Mouse (Mus musculus) CH12.LX (cell line): Measurements from ENCODE around the gene Pycr2. TPM values are rescaled to one million over a fixed set of nuclear protein-coding genes. Genes with fewer than 3 reads are reported as not detected.

Source experiments
- DNase-seq: peaks from one replicate; pipeline ENCODE4 v3.0.0-alpha.2; 2013; ENCODE audit errors: extremely low read depth
- H3K27ac ChIP-seq: 2 replicates; pipeline ENCODE4 v1.5.1; 2012; ENCODE audit warnings: low read depth, mild to moderate bottlenecking, control low read depth, moderate library complexity; ENCODE audit not compliant: insufficient read depth
- H3K27me3 ChIP-seq: replicated peaks from 2 replicates; pipeline ENCODE3; 2012; ENCODE audit warnings: inconsistent platforms
- H3K36me3 ChIP-seq, 2 experiments: replicated peaks in 1 of 2; 2 replicates each; pipeline versions ENCODE3 to v1.6.1; 2012; ENCODE audit warnings: inconsistent platforms in 1 of 2, low read length in 1 of 2, mild to moderate bottlenecking in 1 of 2, mixed read lengths in 1 of 2, moderate library complexity in 1 of 2; ENCODE audit not compliant: control insufficient read depth in 1 of 2, insufficient read depth in 1 of 2
- H3K4me1 ChIP-seq, 2 experiments: 2 replicates each; pipeline ENCODE4 v1.6.1; 2012; ENCODE audit warnings: inconsistent platforms in 1 of 2, moderate library complexity in 1 of 2; ENCODE audit not compliant: insufficient read depth in 2 of 2, control insufficient read depth in 1 of 2
- H3K4me2 ChIP-seq: 2 replicates; pipeline ENCODE4 v1.6.1; 2012; ENCODE audit warnings: low read depth, mild to moderate bottlenecking, control low read depth; ENCODE audit not compliant: poor library complexity, insufficient read depth, severe bottlenecking
- H3K4me3 ChIP-seq, 3 experiments: fragments of 150-350 bp in 1 of 3; sonication (generic) in 1 of 3; replicated peaks in 1 of 3; 2 replicates each; pipeline versions ENCODE3 to v1.5.1; 2011 to 2012; ENCODE audit warnings: low read depth in 2 of 3, low read length in 2 of 3, mild to moderate bottlenecking in 2 of 3, moderate library complexity in 2 of 3, control low read depth in 1 of 3, improper control_type of control experiment in 1 of 3, inconsistent platforms in 1 of 3, mixed read lengths in 1 of 3; ENCODE audit not compliant: poor library complexity in 1 of 3
- H3K79me2 ChIP-seq: replicated peaks from 2 replicates; pipeline ENCODE4 v1.6.1; 2012; ENCODE audit warnings: mild to moderate bottlenecking, moderate library complexity; ENCODE audit not compliant: control insufficient read depth, poor library complexity, insufficient read depth, severe bottlenecking; ENCODE audit errors: extremely low read depth
- H3K9ac ChIP-seq: 2 replicates; pipeline ENCODE4 v1.6.1; 2012; ENCODE audit warnings: low read depth, mild to moderate bottlenecking, control low read depth, moderate library complexity; ENCODE audit not compliant: insufficient read depth
- H3K9me3 ChIP-seq: replicated peaks from 2 replicates; pipeline ENCODE3; 2012; ENCODE audit warnings: low read length, inconsistent platforms, mixed read lengths
- BHLHE40 ChIP-seq: IDR thresholded peaks from 2 replicates; pipeline ENCODE4 v1.6.1; 2011; ENCODE audit warnings: mild to moderate bottlenecking, low read depth, low read length, improper control_type of control experiment
- CHD2 ChIP-seq: IDR thresholded peaks from 2 replicates; pipeline ENCODE4 v1.6.1; 2011; ENCODE audit warnings: low read length, improper control_type of control experiment
- CTCF ChIP-seq, 2 experiments: IDR thresholded peaks in 1 of 2; conservative IDR thresholded peaks in 1 of 2; 2 replicates each; pipeline ENCODE4 v1.5.1; 2011 to 2012; ENCODE audit warnings: low read depth in 2 of 2, low read length in 2 of 2, improper control_type of control experiment in 1 of 2, inconsistent platforms in 1 of 2, mild to moderate bottlenecking in 1 of 2, moderate library complexity in 1 of 2
- ELF1 ChIP-seq: IDR thresholded peaks from 2 replicates; pipeline ENCODE4 v1.6.1; 2014; ENCODE audit warnings: low read depth, mild to moderate bottlenecking, inconsistent platforms, low read length, improper control_type of control experiment
- EP300 ChIP-seq: IDR thresholded peaks from 2 replicates; pipeline ENCODE4 v1.6.1; 2011; ENCODE audit warnings: low read length, improper control_type of control experiment
- ETS1 ChIP-seq: conservative IDR thresholded peaks from 2 replicates; pipeline ENCODE4 v1.6.1; 2012; ENCODE audit warnings: low read depth, mild to moderate bottlenecking, inconsistent platforms, low read length, improper control_type of control experiment, moderate library complexity
- GABPA ChIP-seq: IDR thresholded peaks from 2 replicates; pipeline ENCODE4 v1.6.1; 2012; ENCODE audit warnings: low read depth, low read length, improper control_type of control experiment, inconsistent platforms; ENCODE audit not compliant: insufficient replicate concordance
- HCFC1 ChIP-seq: IDR thresholded peaks from 2 replicates; pipeline ENCODE4 v1.6.1; 2012; ENCODE audit warnings: low read depth, mild to moderate bottlenecking, inconsistent platforms, low read length, improper control_type of control experiment
- IRF4 ChIP-seq: IDR thresholded peaks from 2 replicates; pipeline ENCODE4 v1.6.1; 2014; ENCODE audit warnings: low read depth, mild to moderate bottlenecking, inconsistent platforms, low read length, improper control_type of control experiment
- JUN ChIP-seq: IDR thresholded peaks from 2 replicates; pipeline ENCODE4 v1.6.1; 2011; ENCODE audit warnings: low read depth, mild to moderate bottlenecking, low read length, improper control_type of control experiment, moderate library complexity; ENCODE audit not compliant: insufficient read depth
- KAT2A ChIP-seq: IDR thresholded peaks from 2 replicates; pipeline ENCODE4 v1.6.1; 2012; ENCODE audit warnings: low read length, improper control_type of control experiment, inconsistent platforms; ENCODE audit not compliant: insufficient replicate concordance
- MAFK ChIP-seq: IDR thresholded peaks from 2 replicates; pipeline ENCODE4 v1.6.1; 2011; ENCODE audit warnings: low read length, improper control_type of control experiment; ENCODE audit not compliant: insufficient replicate concordance
- MAX ChIP-seq: IDR thresholded peaks from 2 replicates; pipeline ENCODE4 v1.6.1; 2011; ENCODE audit warnings: low read length, improper control_type of control experiment
- MEF2A ChIP-seq: IDR thresholded peaks from 2 replicates; pipeline ENCODE4 v1.6.1; 2014; ENCODE audit warnings: low read depth, mild to moderate bottlenecking, inconsistent platforms, low read length, improper control_type of control experiment, borderline replicate concordance
- NELFE ChIP-seq: IDR thresholded peaks from 2 replicates; pipeline ENCODE4 v1.6.1; 2011; ENCODE audit warnings: low read depth, low read length, improper control_type of control experiment
- NRF1 ChIP-seq: IDR thresholded peaks from 2 replicates; pipeline ENCODE4 v1.6.1; 2014; ENCODE audit warnings: low read depth, mild to moderate bottlenecking, inconsistent platforms, low read length, improper control_type of control experiment, moderate library complexity
- POLR2A ChIP-seq: IDR thresholded peaks from 2 replicates; pipeline ENCODE4 v1.6.1; 2011; ENCODE audit warnings: low read depth, mild to moderate bottlenecking, improper control_type of control experiment, low read length
- POLR2AphosphoS2 ChIP-seq: IDR thresholded peaks from 2 replicates; pipeline ENCODE4 v1.6.1; 2011; ENCODE audit warnings: low read depth, low read length, improper control_type of control experiment
- RAD21 ChIP-seq: IDR thresholded peaks from 2 replicates; pipeline ENCODE4 v1.6.1; 2011; ENCODE audit warnings: low read depth, mild to moderate bottlenecking, low read length, improper control_type of control experiment, moderate library complexity
- SIN3A ChIP-seq: IDR thresholded peaks from 2 replicates; pipeline ENCODE4 v1.6.1; 2012; ENCODE audit warnings: low read length, improper control_type of control experiment, inconsistent platforms
- SMC3 ChIP-seq: IDR thresholded peaks from 2 replicates; pipeline ENCODE4 v1.6.1; 2011; ENCODE audit warnings: low read depth, low read length, improper control_type of control experiment
- TBP ChIP-seq: conservative IDR thresholded peaks from 2 replicates; pipeline ENCODE4 v1.6.1; 2011; ENCODE audit warnings: low read depth, low read length, improper control_type of control experiment
- TCF12 ChIP-seq: IDR thresholded peaks from 2 replicates; pipeline ENCODE4 v1.6.1; 2014; ENCODE audit warnings: low read depth, mild to moderate bottlenecking, inconsistent platforms, low read length, improper control_type of control experiment
- UBTF ChIP-seq: IDR thresholded peaks from 2 replicates; pipeline ENCODE4 v1.6.1; 2012; ENCODE audit warnings: low read depth, mild to moderate bottlenecking, inconsistent platforms, low read length, improper control_type of control experiment, moderate library complexity
- USF1 ChIP-seq: IDR thresholded peaks from 2 replicates; pipeline ENCODE4 v1.6.1; 2014; ENCODE audit warnings: low read depth, mild to moderate bottlenecking, inconsistent platforms, low read length, improper control_type of control experiment
- ZKSCAN1 ChIP-seq: IDR thresholded peaks from 2 replicates; pipeline ENCODE4 v1.6.1; 2012; ENCODE audit warnings: low read depth, inconsistent platforms, low read length, improper control_type of control experiment, borderline replicate concordance
- dilution Hi-C: fragments of 300-500 bp; cut with MboI; formaldehyde crosslinking; loops from 2 replicates; pipeline ENCODE4 v1.14.3; 2020; ENCODE audit warnings: low sequenced_read_pairs; ENCODE audit not compliant: extremely low pct_unique_long_range_greater_than_20kb, extremely low pct_ligation_motif_present
- in situ Hi-C: fragments of 300-500 bp; cut with MboI; formaldehyde crosslinking; loops from 3 replicates; pipeline ENCODE4 v1.14.3; 2019; ENCODE audit warnings: low sequenced_read_pairs, low pct_ligation_motif_present, low pct_unique_long_range_greater_than_20kb, mixed read lengths
- polyA plus RNA-seq: library from polyadenylated mRNA; unstranded; fragments of >175 nt; gene quantifications from 2 replicates; pipeline ENCODE4 v1.2.1, GENCODE M21; 2012; ENCODE audit warnings: low read depth; ENCODE audit not compliant: insufficient read length
- total RNA-seq, 2 experiments: library from RNA; depleted of rRNA; stranded (reverse); fragments of 300-350 nt in 1 of 2; fragments of >200 nt in 1 of 2; gene quantifications; 2 replicates each; pipeline ENCODE4 v1.2.3; 2012 to 2014

Pycr2 gene
- total and polyA plus RNA-seq, 3 experiments, result 73.0 to 131 (median 119) TPM

DNA sequence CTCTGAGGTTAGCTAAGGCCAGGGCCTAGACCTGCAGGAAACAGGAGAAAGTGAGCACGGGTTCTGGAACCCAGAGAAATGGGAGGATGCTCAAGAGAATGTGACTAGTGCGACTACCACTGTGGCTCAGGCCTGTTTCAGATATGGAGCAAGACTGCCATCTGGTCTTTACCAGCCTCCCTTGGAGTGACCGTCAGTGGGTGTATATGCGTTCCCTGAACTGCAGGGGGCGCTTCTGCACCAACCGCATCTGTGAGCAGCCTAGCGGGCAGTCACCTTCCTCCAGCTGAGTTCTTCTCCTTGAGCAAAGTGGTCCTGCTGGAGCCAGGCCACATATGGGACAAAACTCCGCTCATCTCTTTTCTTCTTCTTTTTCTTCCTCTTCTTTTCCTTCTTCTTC lies 15.6 kb downstream of the Pycr2 start:
- TF ChIP-seq CTCF (conservative IDR thresholded peaks at IDR 0.05 in 1 of 2, IDR thresholded peaks at IDR 0.05 in 1 of 2; ENCODE audit: low read depth in 2 of 2, low read length in 2 of 2) (peak; percentile 65 to 74), JUN (no peak), SMC3 (peak; percentile 57), POLR2AphosphoS2 (no peak), RAD21 (peak; percentile 43)
- in situ Hi-C loops (loop anchor here (5.0 kb wide), 1 partner anchor 53 kb away; no protein-coding TSS in a partner anchor), dilution Hi-C loops (no loop called here)
- Histone ChIP-seq H3K79me2 (no peaks in the 10 kb centered on the region), H3K9me3 (no peaks in the 10 kb centered on the region), H3K4me3 (no peak overlapping the region), H3K9ac (no peak overlapping the region), H3K36me3 (no peaks in the 10 kb centered on the region), H3K4me2 (no peak overlapping the region), H3K4me1 (peaks cover 14 to 29% of the 10 kb centered on the region in 2 experiments), H3K27ac (no peak overlapping the region), H3K27me3 (no peaks in the 10 kb centered on the region)
- no peak for DNase-seq

- Histone ChIP-seq H3K4me2 (peak overlapping the region; percentile 18; the same call in 1 of the 2 replicates), H3K36me3 (no peaks in the 10 kb centered on the region), H3K9ac (peak overlapping the region; percentile 43), H3K4me1 (peaks cover 26 to 54% of the 10 kb centered on the region in 2 experiments), H3K9me3 (no peaks in the 10 kb centered on the region), H3K79me2 (no peaks in the 10 kb centered on the region), H3K27ac (peak overlapping the region; percentile 15; the same call in 1 of the 2 replicates), H3K27me3 (no peaks in the 10 kb centered on the region), H3K4me3 (peak overlapping the region in 1 of 3 experiments; percentile 21)
- in situ Hi-C loops, result loop anchor here (5.0 kb wide), 1 partner anchor 50 kb away; no protein-coding TSS in a partner anchor
- TF ChIP-seq EP300, result peak; percentile 88
- peak; percentile 49; the same call in 1 of the 2 replicates for TF ChIP-seq JUN
- no peak for TF ChIP-seq USF1
- TF ChIP-seq IRF4, result peak; percentile 79
- no peak; the same call in 1 of the 2 replicates for TF ChIP-seq HCFC1
- TF ChIP-seq UBTF, result peak; percentile 71; the same call in 1 of the 2 replicates
- TF ChIP-seq POLR2A, result peak; percentile 36; the same call in 1 of the 2 replicates
- no peak for TF ChIP-seq NELFE
- peak; percentile 84 for TF ChIP-seq ETS1
- TF ChIP-seq KAT2A, result no peak
- TF ChIP-seq ZKSCAN1, result no peak
- peak; percentile 92 for TF ChIP-seq MEF2A
- no peak for TF ChIP-seq CHD2
- no peak for TF ChIP-seq GABPA
- TF ChIP-seq NRF1, result no peak
- peak; percentile 26; the same call in 1 of the 2 replicates for TF ChIP-seq ELF1
- TF ChIP-seq SIN3A, result 0 out of 2 replicates have a peak, but pooled peaks have one; percentile 57
- peak; percentile 92 for TF ChIP-seq TCF12
- peak; percentile 47; the same call in 1 of the 2 replicates for TF ChIP-seq TBP
- peak; percentile 56; the same call in 1 of the 2 replicates for TF ChIP-seq BHLHE40
- no peak for TF ChIP-seq MAFK
- TF ChIP-seq MAX, result no peak; the same call in 1 of the 2 replicates
- dilution Hi-C loops, result no loop called here
- DNase-seq, result peak; percentile 91
These were observed 18.4 kb downstream of the Pycr2 start for GRCm38 (mm10) chr1:180922273-180923048.
